Mouse (Mus musculus) spleen, postnatal 10 days (tissue): Measurements from ENCODE around the gene Ptprcap.

Experiments used
- DNase-seq, 2 experiments: peaks; one replicate each; pipeline ENCODE4 v3.0.0; 2021 to 2022; ENCODE audit warnings: low spot score in 2 of 2

Gene Ptprcap

GRCm38 (mm10) chr19:4194021-4194724, 40.8 kb downstream of the Ptprcap start:
- DNase-seq = no peak

GRCm38 (mm10) chr19:4194776-4195650, 41.6 kb downstream of the Ptprcap start:
- no peak for DNase-seq

GRCm38 (mm10) chr19:4196048-4196447, 42.6 kb downstream of the Ptprcap start:
- DNase-seq = no peak

- DNase-seq = no peak
Measured at GRCm38 (mm10) chr19:4196548-4196947, 43.1 kb downstream of the Ptprcap start.

GRCm38 (mm10) chr19:4197180-4197579, 43.8 kb downstream of the Ptprcap start:
- no peak for DNase-seq

GRCm38 (mm10) chr19:4201291-4201909, 48.0 kb downstream of the Ptprcap start, which contains the start of gene Rad9a:
Gene Rad9a (minus strand): TSS chr19:4201662.
- DNase-seq = peak; percentile 92 to 99

- no peak for DNase-seq
Measured at GRCm38 (mm10) chr19:4202149-4202548, 48.7 kb downstream of the Ptprcap start.

- no peak for DNase-seq
Measured at GRCm38 (mm10) chr19:4203148-4203547, 49.7 kb downstream of the Ptprcap start.

GRCm38 (mm10) chr19:4203604-4204326, 50.4 kb downstream of the Ptprcap start:
- DNase-seq = no peak

GRCm38 (mm10) chr19:4204889-4205288, 51.5 kb downstream of the Ptprcap start:
- DNase-seq = no peak
